Mouse (Mus musculus) intestine, embryonic 16.5 days (tissue): ENCODE measurements around the gene Lrp10. TPM values are rescaled to one million over a fixed set of nuclear protein-coding genes. Genes with fewer than 3 reads are reported as not detected.

ENCODE experiments used
- ATAC-seq: fragments of 200-750 bp; cut with Nextera tagmentation; 2 replicates; pipeline ENCODE4 v1.8.0; 2017; ENCODE audit warnings: moderate TSS enrichment, moderate library complexity
- H3K27ac ChIP-seq: fragments of 300-500 bp; sonication (generic); 2 replicates; pipeline ENCODE4 v1.5.1; 2014; ENCODE audit warnings: mild to moderate bottlenecking, low read length
- H3K27me3 ChIP-seq: fragments of 300-500 bp; sonication (generic); replicated peaks from 2 replicates; pipeline ENCODE4 v1.6.1; 2014; ENCODE audit warnings: low read length, control low read depth, mixed read lengths; ENCODE audit not compliant: control insufficient read depth, insufficient read depth
- H3K36me3 ChIP-seq: fragments of 300-500 bp; sonication (generic); 2 replicates; pipeline ENCODE4 v1.6.1; 2014; ENCODE audit warnings: low read length, control low read depth; ENCODE audit not compliant: control insufficient read depth, insufficient read depth
- H3K4me1 ChIP-seq: fragments of 300-500 bp; sonication (generic); 2 replicates; pipeline ENCODE4 v1.6.1; 2014; ENCODE audit warnings: low read length, control low read depth, mixed read lengths; ENCODE audit not compliant: control insufficient read depth, insufficient read depth
- H3K4me2 ChIP-seq: fragments of 300-500 bp; sonication (generic); 2 replicates; pipeline ENCODE4 v1.6.1; 2014; ENCODE audit warnings: low read depth, low read length, control low read depth
- H3K4me3 ChIP-seq: fragments of 300-500 bp; sonication (generic); 2 replicates; pipeline ENCODE4 v1.5.1; 2014; ENCODE audit warnings: mild to moderate bottlenecking, low read length
- H3K9ac ChIP-seq: fragments of 300-500 bp; sonication (generic); 2 replicates; pipeline ENCODE4 v1.6.1; 2014; ENCODE audit warnings: low read depth, low read length
- H3K9me3 ChIP-seq: fragments of 300-500 bp; sonication (generic); 2 replicates; pipeline ENCODE4 v1.6.1; 2016; ENCODE audit warnings: low read length, control low read depth; ENCODE audit not compliant: control insufficient read depth
- WGBS: fragments of 180-500 bp; shearing (Covaris S2); extraction: QIAGEN DNeasy Blood & Tissue Kit; methylation state at CpG from one replicate; pipeline ENCODE4 v1.1.7; 2014; 5-methylcytosine and 5-hydroxymethylcytosine counted together
- polyA plus RNA-seq: library from polyadenylated mRNA; unstranded; fragments of >200 nt; fragmentation: Nextera tagmentation; extraction: Ambion mirVana; gene quantifications from 2 replicates; pipeline ENCODE4 v1.2.1, GENCODE M21; 2015

The Lrp10 gene
- polyA plus RNA-seq, 1 experiment from 2014 or later, result 53.4 TPM

DNA sequence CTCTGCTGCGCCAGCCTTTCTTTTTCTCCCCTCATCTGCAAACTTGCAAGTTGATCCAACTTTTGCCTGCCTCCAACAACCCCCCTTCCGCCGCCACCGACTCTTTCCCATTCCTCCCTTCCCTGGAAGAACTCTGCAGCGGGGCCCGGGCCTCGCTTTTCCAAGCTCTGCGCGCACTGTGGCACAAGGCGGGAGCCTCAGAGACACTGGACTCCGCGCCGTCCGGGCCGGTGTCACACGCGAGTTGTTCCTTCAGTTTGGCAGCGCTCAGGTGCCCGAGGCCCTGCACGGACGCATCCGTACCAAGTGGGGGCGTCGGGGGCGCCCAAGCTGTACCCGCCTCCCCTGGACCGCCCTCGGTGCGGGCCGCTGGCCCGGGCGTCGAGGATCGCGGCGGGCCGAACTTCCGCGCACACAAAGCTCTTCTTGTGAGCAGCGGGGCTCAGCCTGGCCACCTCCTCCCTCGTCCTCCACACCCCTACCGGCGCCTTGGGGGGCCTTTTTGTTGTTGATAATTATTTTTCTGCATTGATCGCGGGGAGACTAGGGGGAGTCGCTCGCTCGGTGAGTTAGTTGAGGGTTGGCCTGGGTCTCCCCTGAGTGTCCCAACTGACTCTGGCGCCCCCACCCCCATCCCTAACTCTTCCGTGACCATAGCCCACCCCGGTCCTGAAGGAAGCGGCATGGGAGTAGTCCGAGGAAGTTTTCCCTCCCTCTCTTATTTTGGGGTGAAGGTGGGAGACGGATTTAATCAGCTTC, 31.7 kb upstream of the Lrp10 start:
- ATAC-seq, result peak; percentile 21; the same call in 1 of the 2 replicates
- peak overlapping the region; percentile 90 for H3K4me2 ChIP-seq
- H3K36me3 ChIP-seq, result peaks cover 4% of the 10 kb centered on the region
- H3K4me3 ChIP-seq, result peak overlapping the region; percentile 85
- H3K27me3 ChIP-seq, result no peaks in the 10 kb centered on the region
- WGBS, result 1% methylated on average over 54 of the region's 54 CpGs
- peaks cover 42% of the 10 kb centered on the region for H3K4me1 ChIP-seq
- H3K9ac ChIP-seq, result peak overlapping the region; percentile 94
- H3K27ac ChIP-seq, result peak overlapping the region; percentile 94
- no peaks in the 10 kb centered on the region for H3K9me3 ChIP-seq

DNA sequence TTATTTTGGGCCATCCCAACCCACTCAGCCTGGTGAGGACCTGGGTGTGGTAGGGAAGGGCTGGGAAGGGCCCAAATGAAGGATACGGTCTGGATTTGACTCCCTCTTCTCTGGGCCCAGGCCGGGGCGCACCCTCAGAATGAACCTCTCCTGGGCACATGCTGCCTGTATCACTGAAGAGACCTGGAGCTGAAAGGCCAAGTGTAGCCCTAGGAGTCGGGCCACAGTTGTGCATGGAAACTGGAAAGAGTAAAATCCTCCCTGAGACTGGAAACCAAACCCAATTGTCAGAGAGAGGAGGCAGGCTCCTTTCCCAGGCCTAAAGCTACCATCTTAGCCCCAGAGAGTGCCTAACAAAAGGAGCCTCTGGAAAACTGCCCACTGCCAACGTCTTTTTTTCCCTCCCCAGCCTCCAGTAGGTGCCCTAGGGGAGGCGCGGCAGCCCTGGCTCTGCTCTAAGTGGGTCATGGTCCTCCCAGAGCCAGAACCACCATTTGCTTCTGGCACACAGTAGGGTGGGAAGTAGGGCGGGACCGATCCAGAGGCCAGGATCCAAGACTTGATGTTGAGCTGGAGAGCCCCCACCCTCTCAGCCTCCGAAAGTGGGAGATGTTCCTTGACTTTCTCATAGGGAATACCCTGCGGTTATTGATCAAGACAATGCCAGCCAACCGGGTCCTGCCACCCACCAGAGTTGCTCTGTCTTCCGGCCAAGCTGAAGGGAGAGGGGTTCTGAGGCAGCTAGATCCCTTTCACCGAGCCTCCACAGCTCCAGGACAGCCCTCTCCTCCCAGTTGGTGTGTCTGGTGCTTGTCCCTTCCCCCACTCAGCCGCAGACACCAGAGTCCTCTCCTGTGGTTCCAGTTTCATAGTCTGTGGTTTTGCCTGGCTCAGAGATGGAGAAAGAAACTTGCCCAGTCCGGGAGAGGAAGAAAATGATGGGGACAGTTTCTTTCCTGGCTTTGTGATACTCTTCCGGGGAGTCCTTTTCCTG, 30.8 kb upstream of the Lrp10 start:
- Histone ChIP-seq H3K36me3 (peaks cover 4% of the 10 kb centered on the region), H3K27ac (peak overlapping the region; percentile 94), H3K4me1 (peaks cover 36% of the 10 kb centered on the region), H3K9ac (peak overlapping the region; percentile 94), H3K4me3 (peak overlapping the region; percentile 85), H3K9me3 (no peaks in the 10 kb centered on the region), H3K27me3 (no peaks in the 10 kb centered on the region), H3K4me2 (peak overlapping the region; percentile 90)
- WGBS, result 25% methylated on average over 17 of the region's 17 CpGs
- ATAC-seq, result peak; percentile 4; the same call in 1 of the 2 replicates

DNA sequence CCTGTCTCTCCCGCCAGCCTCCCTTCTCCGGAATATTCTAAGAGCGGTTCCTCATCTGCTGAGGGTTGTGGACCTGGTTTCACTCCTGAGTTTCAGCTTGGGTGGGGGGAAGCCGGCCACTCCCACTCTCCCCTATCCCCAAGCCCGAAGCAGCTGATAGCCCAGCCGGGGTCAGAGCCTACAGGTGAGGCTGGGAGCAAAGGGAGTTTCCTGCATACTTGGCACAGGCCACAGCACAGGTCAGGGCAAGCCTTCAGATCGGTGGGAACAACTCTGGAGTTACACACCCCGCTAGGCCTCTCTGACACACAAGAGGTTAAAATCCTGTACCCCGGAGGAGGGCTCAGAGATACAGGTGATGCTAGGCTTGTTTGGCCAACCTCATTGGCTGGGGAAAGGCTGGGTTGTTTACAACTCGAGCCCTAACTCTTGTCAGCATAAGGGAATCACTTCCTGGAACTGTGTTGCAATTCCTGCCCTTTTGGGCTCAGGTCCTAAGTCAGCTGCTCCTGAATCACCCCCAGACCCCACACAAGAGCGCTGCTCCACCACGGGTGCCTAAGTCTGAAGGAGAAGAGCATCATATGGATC, 29.9 kb upstream of the Lrp10 start:
- ATAC-seq, result no peak

DNA sequence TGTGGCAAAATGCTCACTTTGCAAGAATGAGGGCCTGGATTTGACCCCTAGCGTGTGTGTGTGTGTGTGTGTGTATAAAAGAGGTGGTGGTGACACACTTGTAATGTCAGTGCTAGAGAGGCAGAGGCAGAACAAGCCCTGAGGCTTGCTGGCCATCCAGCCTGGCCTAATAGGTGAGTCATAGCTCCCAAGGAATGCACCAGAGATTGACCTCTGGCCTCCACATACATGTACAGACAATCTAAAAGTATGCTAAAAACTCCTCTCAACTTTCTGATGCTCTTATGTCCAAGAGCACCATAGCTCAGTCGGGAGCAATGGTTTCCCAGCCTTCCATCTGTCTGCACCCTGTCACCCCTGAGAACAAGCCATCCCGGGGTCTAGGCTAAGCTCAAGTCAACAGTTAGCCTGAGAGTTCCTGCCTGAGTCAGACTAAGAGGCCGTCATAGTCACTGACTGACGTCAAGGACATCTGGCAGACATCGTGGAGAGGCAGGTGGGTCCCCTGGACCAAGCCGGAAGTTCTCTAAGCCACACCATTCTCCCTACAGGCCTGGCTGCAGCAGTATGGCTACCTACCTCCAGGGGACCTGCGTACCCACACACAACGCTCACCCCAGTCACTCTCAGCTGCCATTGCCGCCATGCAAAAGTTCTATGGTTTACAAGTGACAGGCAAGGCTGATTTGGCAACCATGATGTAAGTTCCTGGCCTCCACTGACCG, 28.6 kb upstream of the Lrp10 start:
- Histone ChIP-seq H3K27me3 (no peaks in the 10 kb centered on the region), H3K27ac (no peak overlapping the region), H3K9me3 (no peaks in the 10 kb centered on the region), H3K4me2 (no peak overlapping the region), H3K4me1 (peaks cover 26% of the 10 kb centered on the region), H3K9ac (no peak overlapping the region), H3K4me3 (no peak overlapping the region), H3K36me3 (peaks cover 22% of the 10 kb centered on the region)
- 82% methylated on average over 11 of the region's 11 CpGs for WGBS
- ATAC-seq, result no peak

More for the DNA sequence above, 29.9 kb upstream of the Lrp10 start:
- 38% methylated on average over 12 of the region's 12 CpGs for WGBS
- Histone ChIP-seq H3K9ac (peak overlapping the region; percentile 94), H3K4me3 (peak overlapping the region; percentile 85), H3K36me3 (peaks cover 13% of the 10 kb centered on the region), H3K27me3 (no peaks in the 10 kb centered on the region), H3K9me3 (no peaks in the 10 kb centered on the region), H3K4me1 (peaks cover 36% of the 10 kb centered on the region), H3K27ac (peak overlapping the region; percentile 94), H3K4me2 (peak overlapping the region; percentile 90)

DNA sequence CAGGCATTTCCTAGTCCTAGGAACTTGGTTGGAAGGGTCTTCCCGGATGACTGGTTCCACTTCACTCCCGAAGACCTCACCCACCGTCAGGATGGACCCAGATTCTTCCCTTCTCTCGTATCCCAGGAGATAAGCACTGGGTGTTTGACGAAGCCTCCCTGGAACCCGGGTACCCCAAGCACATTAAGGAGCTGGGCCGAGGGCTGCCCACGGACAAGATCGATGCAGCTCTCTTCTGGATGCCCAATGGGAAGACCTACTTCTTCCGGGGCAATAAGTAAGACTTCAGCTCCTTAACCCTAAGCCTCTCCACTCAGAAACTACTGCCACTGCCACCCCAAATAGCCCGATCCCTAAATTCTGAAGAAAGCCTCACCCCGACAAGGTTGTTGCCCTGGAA, 24.8 kb upstream of the Lrp10 start:
- H3K27me3 ChIP-seq, result no peaks in the 10 kb centered on the region

DNA sequence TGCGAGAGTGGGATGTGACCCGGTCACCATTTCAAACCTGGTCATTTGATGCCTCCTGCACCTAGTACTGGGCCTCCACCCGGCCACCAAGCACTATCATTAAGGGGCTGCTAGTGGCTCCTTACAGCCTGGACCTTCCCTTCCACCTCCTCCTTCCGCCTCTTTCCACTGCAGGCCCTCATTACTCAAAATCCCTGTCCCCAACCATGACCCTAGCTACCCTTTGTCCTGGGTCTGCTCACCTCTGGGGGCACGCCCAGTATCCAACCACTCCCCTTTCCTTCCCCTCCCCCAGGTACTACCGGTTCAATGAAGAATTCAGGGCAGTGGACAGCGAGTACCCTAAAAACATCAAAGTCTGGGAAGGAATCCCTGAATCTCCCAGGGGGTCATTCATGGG, 24.3 kb upstream of the Lrp10 start:
- H3K36me3 ChIP-seq, result peaks cover 25% of the 10 kb centered on the region
- no peaks in the 10 kb centered on the region for H3K27me3 ChIP-seq
- no peak overlapping the region for H3K9ac ChIP-seq
- ATAC-seq, result no peak
- H3K9me3 ChIP-seq, result no peaks in the 10 kb centered on the region
- no peak overlapping the region for H3K4me2 ChIP-seq
- WGBS, result 68% methylated on average over 7 of the region's 7 CpGs
- no peak overlapping the region for H3K27ac ChIP-seq
- no peak overlapping the region for H3K4me3 ChIP-seq
- H3K4me1 ChIP-seq, result peaks cover 14% of the 10 kb centered on the region; the same call in 1 of the 2 replicates

More for the DNA sequence above, 24.8 kb upstream of the Lrp10 start:
- H3K9me3 ChIP-seq, result no peaks in the 10 kb centered on the region
- H3K27ac ChIP-seq, result no peak overlapping the region
- ATAC-seq, result no peak
- no peak overlapping the region for H3K9ac ChIP-seq
- H3K4me3 ChIP-seq, result no peak overlapping the region
- WGBS, result 86% methylated on average over 12 of the region's 12 CpGs
- no peak overlapping the region for H3K4me2 ChIP-seq
- peaks cover 18% of the 10 kb centered on the region for H3K4me1 ChIP-seq
- H3K36me3 ChIP-seq, result peaks cover 25% of the 10 kb centered on the region

DNA sequence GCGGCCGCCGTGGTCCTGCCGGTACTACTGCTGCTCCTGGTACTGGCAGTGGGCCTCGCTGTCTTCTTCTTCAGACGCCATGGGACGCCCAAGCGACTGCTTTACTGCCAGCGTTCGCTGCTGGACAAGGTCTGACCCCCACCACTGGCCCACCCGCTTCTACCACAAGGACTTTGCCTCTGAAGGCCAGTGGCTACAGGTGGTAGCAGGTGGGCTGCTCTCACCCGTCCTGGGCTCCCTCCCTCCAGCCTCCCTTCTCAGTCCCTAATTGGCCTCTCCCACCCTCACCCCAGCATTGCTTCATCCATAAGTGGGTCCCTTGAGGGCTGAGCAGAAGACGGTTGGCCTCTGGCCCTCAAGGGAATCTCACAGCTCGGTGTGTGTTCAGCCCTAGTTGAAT, 23.4 kb upstream of the Lrp10 start:
- Histone ChIP-seq H3K27me3 (no peaks in the 10 kb centered on the region), H3K36me3 (peaks cover 25% of the 10 kb centered on the region), H3K9me3 (no peaks in the 10 kb centered on the region), H3K9ac (no peak overlapping the region), H3K4me3 (no peak overlapping the region), H3K4me2 (no peak overlapping the region), H3K4me1 (peaks cover 11% of the 10 kb centered on the region; the same call in 1 of the 2 replicates), H3K27ac (no peak overlapping the region)
- WGBS, result 93% methylated on average over 14 of the region's 14 CpGs
- no peak for ATAC-seq

DNA sequence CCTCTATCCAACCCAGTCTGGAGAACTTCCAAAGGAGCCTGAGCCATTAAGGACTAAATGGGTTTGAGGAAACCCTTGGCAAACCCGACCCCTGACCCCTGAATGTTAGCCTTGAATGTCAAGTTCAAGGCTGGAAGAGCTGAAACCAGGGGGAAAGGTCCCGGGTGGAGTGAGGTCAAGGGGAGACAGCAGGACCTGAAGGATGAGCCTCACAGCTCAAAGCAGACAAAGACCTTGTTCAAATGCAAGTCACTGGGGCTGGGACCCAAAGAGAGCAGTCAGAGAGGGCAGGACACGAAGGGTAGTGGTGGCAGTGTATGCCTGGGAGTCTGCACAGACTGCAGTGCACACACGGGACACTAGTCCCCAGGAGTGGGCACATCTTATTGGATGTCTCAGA, 22.6 kb upstream of the Lrp10 start:
- H3K9me3 ChIP-seq, result no peaks in the 10 kb centered on the region
- H3K4me1 ChIP-seq, result peaks cover 11% of the 10 kb centered on the region; the same call in 1 of the 2 replicates
- peaks cover 25% of the 10 kb centered on the region for H3K36me3 ChIP-seq
- H3K4me2 ChIP-seq, result no peak overlapping the region
- H3K4me3 ChIP-seq, result no peak overlapping the region
- ATAC-seq, result no peak
- no peak overlapping the region for H3K27ac ChIP-seq
- WGBS, result 85% methylated on average over 4 of the region's 4 CpGs
- no peak overlapping the region for H3K9ac ChIP-seq
- no peaks in the 10 kb centered on the region for H3K27me3 ChIP-seq
